Mouse (Mus musculus) liver, adult 2 months (tissue): ENCODE measurements around the gene Zfp536. TPM values are rescaled to one million over a fixed set of nuclear protein-coding genes. Genes with fewer than 3 reads are reported as not detected.

Experiments used
- DNase-seq: peaks from one replicate; pipeline ENCODE4 v3.0.0-alpha.2; 2011; ENCODE audit warnings: low read depth, low spot score; ENCODE audit errors: extremely low read depth
- H3K27ac ChIP-seq: fragments of 200-500 bp; replicated peaks from 2 replicates; pipeline ENCODE4 v1.5.1; 2012; ENCODE audit warnings: low read depth, mild to moderate bottlenecking, control low read depth, inconsistent platforms, low read length; ENCODE audit not compliant: insufficient read depth
- H3K27me3 ChIP-seq: fragments of 200-500 bp; 2 replicates; pipeline ENCODE4 v1.6.1; 2012; ENCODE audit warnings: mild to moderate bottlenecking, moderate library complexity, low read length, inconsistent platforms; ENCODE audit not compliant: control insufficient read depth, insufficient read depth
- H3K36me3 ChIP-seq: fragments of 200-500 bp; 2 replicates; pipeline ENCODE4 v1.6.1; 2012; ENCODE audit warnings: low read length, inconsistent platforms; ENCODE audit not compliant: control insufficient read depth, insufficient read depth
- H3K4me1 ChIP-seq: fragments of 200-500 bp; 2 replicates; pipeline ENCODE4 v1.6.1; 2011; ENCODE audit warnings: low read length; ENCODE audit not compliant: control insufficient read depth, insufficient read depth
- H3K4me3 ChIP-seq: fragments of 200-500 bp; 2 replicates; pipeline ENCODE4 v1.5.1; 2011; ENCODE audit warnings: low read depth, mild to moderate bottlenecking, control low read depth, low read length, moderate library complexity; ENCODE audit not compliant: insufficient read depth
- H3K79me2 ChIP-seq: fragments of 200-500 bp; 2 replicates; pipeline ENCODE4 v1.6.1; 2012; ENCODE audit warnings: inconsistent platforms, mild to moderate bottlenecking, low read length, moderate library complexity; ENCODE audit not compliant: control insufficient read depth, insufficient read depth
- H3K9ac ChIP-seq: fragments of 200-500 bp; 2 replicates; pipeline ENCODE4 v1.6.1; 2012; ENCODE audit warnings: low read depth, mild to moderate bottlenecking, control low read depth, inconsistent platforms, low read length
- CTCF ChIP-seq: fragments of 200-500 bp; IDR thresholded peaks from 2 replicates; pipeline ENCODE4 v1.5.1; 2011; ENCODE audit warnings: low read depth, low read length, control low read depth
- POLR2A ChIP-seq: fragments of 200-500 bp; IDR thresholded peaks from 2 replicates; pipeline ENCODE4 v1.6.1; 2011; ENCODE audit warnings: low read length, control low read depth; ENCODE audit not compliant: insufficient read depth; ENCODE audit errors: extremely low read depth
- WGBS: fragments of 180-500 bp; shearing (Covaris S2); methylation state at CpG from one replicate; pipeline ENCODE4 v1.1.7; 2018; 5-methylcytosine and 5-hydroxymethylcytosine counted together
- polyA plus RNA-seq: library from polyadenylated mRNA; depleted of rRNA; stranded (reverse); fragments of >200 nt; gene quantifications from 2 replicates; pipeline ENCODE4 v1.2.3, GENCODE M21; 2012
- total RNA-seq: library from RNA; depleted of rRNA; stranded (reverse); fragments of >200 nt; gene quantifications from 2 replicates; pipeline ENCODE4 v1.2.3, GENCODE M21; 2014

Gene Zfp536
- total and polyA plus RNA-seq, 2 experiments: not detected

- Histone ChIP-seq H3K4me3 (no peak overlapping the region), H3K27me3 (no peaks in the 10 kb centered on the region), H3K27ac (no peak overlapping the region), H3K36me3 (no peaks in the 10 kb centered on the region), H3K4me1 (no peaks in the 10 kb centered on the region), H3K9ac (no peak overlapping the region), H3K79me2 (no peaks in the 10 kb centered on the region)
- TF ChIP-seq CTCF (no peak), POLR2A (no peak)
- no peak for DNase-seq
- WGBS: 19% methylated on average over 3 of the region's 3 CpGs
These were observed 288.5 kb downstream of the Zfp536 start for GRCm38 (mm10) chr7:37484946-37485345.

GRCm38 (mm10) chr7:37482564-37482963, 290.9 kb downstream of the Zfp536 start:
- Histone ChIP-seq H3K27me3 (no peaks in the 10 kb centered on the region), H3K4me3 (no peak overlapping the region), H3K79me2 (no peaks in the 10 kb centered on the region), H3K4me1 (no peaks in the 10 kb centered on the region), H3K27ac (no peak overlapping the region), H3K9ac (no peak overlapping the region), H3K36me3 (no peaks in the 10 kb centered on the region)
- no peak for DNase-seq
- TF ChIP-seq CTCF (peak; percentile 18; the same call in 1 of the 2 replicates), POLR2A (no peak)
- 77% methylated on average over 4 of the region's 4 CpGs for WGBS

DNA sequence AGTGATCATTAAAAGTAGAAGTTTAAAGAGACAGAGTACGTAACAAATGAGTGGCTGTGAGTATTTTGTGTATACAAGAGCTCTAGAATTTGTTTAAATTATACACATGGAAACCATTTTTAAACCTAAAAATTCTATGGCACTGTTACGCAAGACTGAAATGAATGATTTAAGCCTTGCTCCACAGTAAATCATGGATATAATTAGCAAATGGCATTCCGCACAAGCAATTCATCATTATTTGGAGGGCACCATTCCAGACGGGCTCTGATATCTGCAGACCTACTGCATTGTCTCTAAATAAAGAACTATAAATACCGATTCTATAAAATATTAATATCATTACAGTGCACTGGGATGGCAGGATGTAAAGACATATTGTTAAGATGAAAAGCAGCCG, 292.3 kb downstream of the Zfp536 start:
- 85% methylated on average over 6 of the region's 6 CpGs for WGBS
- Histone ChIP-seq H3K27me3 (no peaks in the 10 kb centered on the region), H3K9ac (no peak overlapping the region), H3K27ac (no peak overlapping the region), H3K4me1 (no peaks in the 10 kb centered on the region), H3K79me2 (no peaks in the 10 kb centered on the region), H3K36me3 (no peaks in the 10 kb centered on the region), H3K4me3 (no peak overlapping the region)
- TF ChIP-seq CTCF: no peak
- TF ChIP-seq POLR2A: no peak
- DNase-seq: no peak

GRCm38 (mm10) chr7:37477309-37477708, 296.1 kb downstream of the Zfp536 start:
- Histone ChIP-seq H3K27me3 (no peaks in the 10 kb centered on the region), H3K79me2 (no peaks in the 10 kb centered on the region), H3K4me3 (no peak overlapping the region), H3K9ac (no peak overlapping the region), H3K27ac (no peak overlapping the region), H3K4me1 (no peaks in the 10 kb centered on the region), H3K36me3 (no peaks in the 10 kb centered on the region)
- WGBS: 81% methylated on average over 5 of the region's 5 CpGs
- TF ChIP-seq CTCF (no peak), POLR2A (no peak)
- no peak for DNase-seq

DNA sequence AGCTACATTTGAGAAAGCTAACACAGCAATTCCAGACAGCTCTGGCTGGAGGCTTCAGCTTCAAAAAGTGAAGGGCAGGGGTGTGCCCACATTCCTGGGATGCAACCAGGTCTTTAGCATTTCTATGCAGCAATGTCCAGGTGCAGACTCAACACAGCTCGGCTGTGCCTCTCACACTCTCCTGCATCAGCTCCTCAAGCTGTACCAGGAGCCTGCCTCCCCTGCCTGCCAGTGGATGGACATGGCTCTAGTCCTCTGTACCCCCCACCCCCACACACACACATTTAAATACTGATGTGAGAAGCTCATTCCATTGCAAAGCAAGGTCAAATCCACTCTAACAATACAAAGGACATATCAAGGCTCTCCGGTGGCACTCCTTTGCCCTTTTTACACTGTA, 298.0 kb downstream of the Zfp536 start:
- no peak overlapping the region for H3K27ac ChIP-seq
- H3K36me3 ChIP-seq: no peaks in the 10 kb centered on the region
- no peak for DNase-seq
- no peak overlapping the region for H3K4me3 ChIP-seq
- TF ChIP-seq POLR2A (no peak), CTCF (no peak)
- 74% methylated on average over 2 of the region's 2 CpGs for WGBS
- H3K4me1 ChIP-seq: no peaks in the 10 kb centered on the region
- no peaks in the 10 kb centered on the region for H3K27me3 ChIP-seq
- H3K9ac ChIP-seq: no peak overlapping the region
- H3K79me2 ChIP-seq: no peaks in the 10 kb centered on the region

- no peaks in the 10 kb centered on the region for H3K36me3 ChIP-seq
- no peaks in the 10 kb centered on the region for H3K4me1 ChIP-seq
- WGBS: 70% methylated on average over 8 of the region's 8 CpGs
- no peaks in the 10 kb centered on the region for H3K27me3 ChIP-seq
- no peak for DNase-seq
- no peak overlapping the region for H3K27ac ChIP-seq
- no peaks in the 10 kb centered on the region for H3K79me2 ChIP-seq
- H3K9ac ChIP-seq: no peak overlapping the region
- TF ChIP-seq CTCF: no peak
- TF ChIP-seq POLR2A: no peak
- H3K4me3 ChIP-seq: no peak overlapping the region
These were observed 299.2 kb downstream of the Zfp536 start for GRCm38 (mm10) chr7:37474284-37474683.
